Mouse (Mus musculus) ES-Bruce4 (cell line): ENCODE measurements around the gene Lpar1.

Experiments used
- CTCF ChIP-seq: IDR thresholded peaks from one replicate; pipeline ENCODE4 v1.8.1; 2011; ENCODE audit warnings: low read depth, low read length
- POLR2A ChIP-seq: IDR thresholded peaks from one replicate; pipeline ENCODE4 v1.8.1; 2011; ENCODE audit warnings: low read length; ENCODE audit not compliant: insufficient read depth

DNA sequence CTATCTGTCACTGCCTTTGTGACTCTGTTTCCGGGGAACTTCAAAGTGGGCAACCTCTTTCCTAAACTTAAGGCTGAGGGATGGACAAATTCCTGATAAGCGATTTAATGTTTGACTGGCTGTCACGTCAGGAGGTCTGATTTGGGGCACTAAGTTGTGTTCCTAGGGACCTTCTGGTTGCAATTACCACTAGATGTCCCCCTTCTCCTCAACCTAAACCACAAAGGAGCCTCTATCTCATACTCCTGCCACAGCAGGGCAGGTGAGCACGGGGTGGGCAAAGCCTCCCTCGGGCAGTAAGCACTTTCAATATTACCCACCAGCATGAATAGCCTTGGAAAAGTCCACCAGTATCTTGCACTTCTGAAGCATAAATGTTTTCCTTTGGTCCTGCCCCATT, 134.5 kb downstream of the Lpar1 start:
- TF ChIP-seq POLR2A (no peak), CTCF (peak; percentile 24)
